ENCODE assay signal across 19 mouse cellular contexts in genomic region chr5:128932776-128933175, GRCm38 (mm10). TPM values are rescaled to one million over a fixed set of nuclear protein-coding genes. Genes with fewer than 3 reads are reported as not detected.
"Had no signal": no experiment of that assay in that cellular context is flagged by ENCODE, and none has a peak within 500 bp of the region (broad histone marks: within the 10 kb centered on the region; RNA-seq: fewer than 3 reads in every experiment).

No protein-coding gene starts in this region.

- H3K9me3 ChIP-seq: kidney, embryonic 15.5 days; liver, embryonic 13.5 days; neural tube, embryonic 12.5 days; neural tube, embryonic 15.5 days had no signal

- H3K27me3 ChIP-seq: kidney, embryonic 15.5 days; liver, embryonic 13.5 days; neural tube, embryonic 12.5 days; neural tube, embryonic 15.5 days had no signal

- H3K4me3 ChIP-seq: kidney, embryonic 15.5 days; liver, embryonic 13.5 days; neural tube, embryonic 12.5 days; neural tube, embryonic 15.5 days had no signal

- H3K9ac ChIP-seq: kidney, embryonic 15.5 days; liver, embryonic 13.5 days; neural tube, embryonic 12.5 days; neural tube, embryonic 15.5 days had no signal

- H3K4me1 ChIP-seq: kidney, embryonic 15.5 days; liver, embryonic 13.5 days had no signal

- DNase-seq: kidney, adult 11 months; kidney, adult 8-10 months; kidney, postnatal 10 days; kidney, postnatal 4 days; liver, embryonic 13.5 days; lung, adult 2 months; lung, postnatal 14 days; lung, postnatal 4 days; thymus, adult 18-20 months; thymus, postnatal 36 days had no signal

- H3K27ac ChIP-seq: kidney, embryonic 15.5 days; liver, embryonic 13.5 days; neural tube, embryonic 12.5 days; neural tube, embryonic 15.5 days had no signal

- H3K36me3 ChIP-seq: kidney, embryonic 15.5 days; liver, embryonic 13.5 days; neural tube, embryonic 12.5 days; neural tube, embryonic 15.5 days had no signal

- H3K4me2 ChIP-seq: kidney, embryonic 15.5 days; liver, embryonic 13.5 days; midbrain, embryonic 11.5 days; neural tube, embryonic 12.5 days; neural tube, embryonic 15.5 days had no signal

RNA-seq across cellular contexts. Expression of gene Rimbp2, which starts 20.5 kb away (rescaled TPM):
- total RNA-seq: liver, adult 2 months; megakaryocyte progenitor cell, adult 5-6 weeks; megakaryocyte-erythroid progenitor cell, adult 5-6 weeks had no signal
- polyA plus RNA-seq: liver, adult 2 months; liver, embryonic 13.5 days; liver, embryonic 16.5 days; spleen, adult 2 months had no signal
